8 mouse cellular contexts compared by ENCODE assay signal in the genomic region with DNA sequence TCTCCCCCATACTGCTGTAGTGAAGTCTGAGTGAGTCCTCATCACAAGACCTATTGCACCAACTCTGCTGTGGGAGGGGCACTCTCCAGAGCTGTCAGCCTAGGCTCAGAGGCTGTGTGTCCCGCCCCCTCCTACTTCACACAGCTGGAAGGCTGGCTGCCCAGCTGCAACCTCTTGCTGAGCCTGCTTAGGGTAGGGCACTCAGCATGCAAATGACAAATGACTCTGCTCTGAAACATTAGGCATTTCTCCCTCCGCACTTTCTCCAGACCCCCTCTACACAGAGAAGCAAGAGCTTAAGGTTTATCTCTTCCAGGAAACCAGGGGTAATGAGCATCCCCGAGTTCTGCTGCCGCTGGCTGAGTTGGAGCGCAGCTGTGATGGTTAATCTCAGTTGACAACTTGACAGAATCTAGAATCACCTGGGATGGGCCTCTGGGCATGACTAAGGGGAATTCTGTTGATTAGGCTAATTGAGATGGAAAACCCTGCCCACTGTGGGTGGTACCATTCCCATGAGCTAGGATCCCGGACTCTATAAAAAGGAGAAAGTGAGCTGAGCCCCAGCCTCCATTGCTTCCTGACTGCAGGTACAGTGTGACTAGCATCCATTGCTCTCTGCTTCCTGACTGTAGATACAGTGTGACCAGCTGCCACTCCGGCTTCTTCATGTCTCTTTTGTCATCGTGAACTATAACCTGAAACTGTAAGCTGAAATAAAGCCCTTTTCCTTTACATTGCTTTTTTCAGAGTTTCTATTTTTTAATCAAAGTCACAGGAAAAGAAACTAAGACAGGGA.
DNase-seq lines count a peak whose midpoint lies in the region; ATAC-seq lines count a peak whose summit lies in the region.

No protein-coding gene starts in this region.

- H3K4me3 ChIP-seq in liver, embryonic 16.5 days (ENCODE audit: low read depth, low read length), result no peak overlapping the region
- no peak overlapping the region for H3K4me3 ChIP-seq in stomach, embryonic 15.5 days (replicated peaks)

- WGBS in liver, embryonic 16.5 days (ENCODE audit: insufficient replicate concordance), result 30% methylated on average over 8 of the region's 8 CpGs
- 33% methylated on average over 8 of the region's 8 CpGs for WGBS in stomach, embryonic 15.5 days

- H3K27ac ChIP-seq in liver, embryonic 16.5 days (ENCODE audit: low read length), result no peak overlapping the region
- H3K27ac ChIP-seq in stomach, embryonic 15.5 days, result no peak overlapping the region

- H3K9ac ChIP-seq in liver, embryonic 16.5 days (ENCODE audit: low read depth, low read length), result no peak overlapping the region
- no peak overlapping the region for H3K9ac ChIP-seq in stomach, embryonic 15.5 days

- H3K4me1 ChIP-seq in liver, embryonic 16.5 days (ENCODE audit: control insufficient read depth, low read depth, low read length), result no peaks in the 10 kb centered on the region
- peaks cover 3% of the 10 kb centered on the region for H3K4me1 ChIP-seq in stomach, embryonic 15.5 days

- H3K9me3 ChIP-seq in liver, embryonic 16.5 days (replicated peaks; ENCODE audit: control insufficient read depth, low read length), result no peaks in the 10 kb centered on the region
- no peaks in the 10 kb centered on the region for H3K9me3 ChIP-seq in stomach, embryonic 15.5 days

- peak; percentile 75 for ATAC-seq in granulocyte monocyte progenitor cell, adult 5-6 weeks (replicated peaks; ENCODE audit: poor library complexity, severe bottlenecking)
- ATAC-seq in liver, embryonic 16.5 days (ENCODE audit: low read depth), result peak; percentile 63
- ATAC-seq in stomach, embryonic 15.5 days (ENCODE audit: insufficient read depth, low FRiP score, low read depth), result peak; percentile 41; the same call in 1 of the 2 replicates

- H3K27me3 ChIP-seq in liver, embryonic 16.5 days (ENCODE audit: control insufficient read depth, insufficient read depth, low read depth, low read length), result no peaks in the 10 kb centered on the region
- no peaks in the 10 kb centered on the region for H3K27me3 ChIP-seq in stomach, embryonic 15.5 days (replicated peaks)

- no peak overlapping the region for H3K4me2 ChIP-seq in liver, embryonic 16.5 days (ENCODE audit: low read depth, low read length)
- H3K4me2 ChIP-seq in stomach, embryonic 15.5 days, result no peak overlapping the region

- no peaks in the 10 kb centered on the region for H3K36me3 ChIP-seq in liver, embryonic 16.5 days (ENCODE audit: control insufficient read depth, insufficient read depth)
- H3K36me3 ChIP-seq in stomach, embryonic 15.5 days, result no peaks in the 10 kb centered on the region

- DNase-seq in adrenal gland, adult (ENCODE audit: inconsistent age in 2 of 2, low spot score in 1 of 2), result peak; percentile 31 to 70
- DNase-seq in adrenal gland, adult 18-20 months (ENCODE audit: low spot score in 2 of 2), result no peak
- peak; percentile 14 for DNase-seq in right cerebral cortex, adult 18-20 months
- no peak for DNase-seq in right cerebral cortex, postnatal 25 days
- DNase-seq in cerebellum, postnatal 36 days, result no peak

Comparison
In these comparisons a context has a peak if more than half of its experiments do, and no peak if none do; other contexts are left out.
1. DNase-seq: peak in adrenal gland, adult (2 of 2) and right cerebral cortex, adult 18-20 months (single experiment); none in adrenal gland, adult 18-20 months (0 of 2), right cerebral cortex, postnatal 25 days (single experiment) and cerebellum, postnatal 36 days (0 of 2).
2. Peak in every context shown above with its lines, with median percentiles within 50 percentile points of each other: ATAC-seq.